Mouse (Mus musculus) MEL (cell line): ENCODE results near the gene Fam49a. TPM values are rescaled to one million over a fixed set of nuclear protein-coding genes. Genes with fewer than 3 reads are reported as not detected.

ENCODE experiments used
- DNase-seq: peaks from one replicate; pipeline ENCODE4 v3.0.0; 2011; ENCODE audit warnings: low read depth, low spot score
- H3K27ac ChIP-seq: 2 replicates; pipeline ENCODE4 v1.5.1; 2012; ENCODE audit warnings: low read depth, mild to moderate bottlenecking, control low read depth, low read length, moderate library complexity; ENCODE audit not compliant: control insufficient read depth
- H3K27me3 ChIP-seq, 2 experiments: fragments of 150-350 bp in 1 of 2; sonication (generic) in 1 of 2; 2 replicates each; pipeline ENCODE4 v1.6.1; 2012; ENCODE audit warnings: low read length in 2 of 2, mild to moderate bottlenecking in 2 of 2, improper control_type of control experiment in 1 of 2, moderate library complexity in 1 of 2; ENCODE audit not compliant: insufficient read depth in 2 of 2, control insufficient read depth in 1 of 2
- H3K36me3 ChIP-seq, 2 experiments: 2 replicates each; pipeline ENCODE4 v1.6.1; 2012 to 2014; ENCODE audit warnings: low read length in 2 of 2, improper control_type of control experiment in 1 of 2, inconsistent platforms in 1 of 2, mild to moderate bottlenecking in 1 of 2; ENCODE audit not compliant: insufficient read depth in 2 of 2, control insufficient read depth in 1 of 2
- H3K4me1 ChIP-seq, 2 experiments: fragments of 150-350 bp in 1 of 2; sonication (generic) in 1 of 2; 2 replicates each; pipeline ENCODE4 v1.6.1; 2012; ENCODE audit warnings: low read length in 2 of 2, improper control_type of control experiment in 1 of 2, mild to moderate bottlenecking in 1 of 2; ENCODE audit not compliant: insufficient read depth in 2 of 2, control insufficient read depth in 1 of 2
- H3K4me3 ChIP-seq, 2 experiments: fragments of 150-350 bp in 1 of 2; sonication (generic) in 1 of 2; 2 replicates each; pipeline ENCODE4 v1.5.1; 2012; ENCODE audit warnings: low read depth in 2 of 2, low read length in 2 of 2, mild to moderate bottlenecking in 2 of 2, moderate library complexity in 2 of 2, control low read depth in 1 of 2, improper control_type of control experiment in 1 of 2; ENCODE audit not compliant: control insufficient read depth in 1 of 2, insufficient read depth in 1 of 2
- H3K79me2 ChIP-seq: 2 replicates; pipeline ENCODE4 v1.6.1; 2012; ENCODE audit warnings: mild to moderate bottlenecking, low read length, moderate library complexity; ENCODE audit not compliant: control insufficient read depth, poor library complexity, insufficient read depth
- H3K9ac ChIP-seq: 2 replicates; pipeline ENCODE4 v1.6.1; 2012; ENCODE audit warnings: low read depth, mild to moderate bottlenecking, control low read depth, low read length, moderate library complexity; ENCODE audit not compliant: control insufficient read depth, poor library complexity, severe bottlenecking
- H3K9me3 ChIP-seq: fragments of 150-350 bp; sonication (generic); replicated peaks from 2 replicates; pipeline ENCODE4 v1.6.1; 2012; ENCODE audit warnings: mild to moderate bottlenecking, low read length, improper control_type of control experiment, moderate library complexity; ENCODE audit not compliant: insufficient read depth
- ELF1 ChIP-seq: IDR thresholded peaks from 2 replicates; pipeline ENCODE4 v1.6.1; 2014; ENCODE audit warnings: low read depth, mild to moderate bottlenecking, inconsistent platforms, low read length, improper control_type of control experiment, moderate library complexity
- ETS1 ChIP-seq: IDR thresholded peaks from 2 replicates; pipeline ENCODE4 v1.6.1; 2012; ENCODE audit warnings: low read depth, mild to moderate bottlenecking, inconsistent platforms, low read length, improper control_type of control experiment, moderate library complexity
- GATA1 ChIP-seq: IDR thresholded peaks from 2 replicates; pipeline ENCODE4 v1.6.1; 2011; ENCODE audit warnings: low read depth, low read length, improper control_type of control experiment
- HCFC1 ChIP-seq: IDR thresholded peaks from 2 replicates; pipeline ENCODE4 v1.6.1; 2012; ENCODE audit warnings: low read depth, mild to moderate bottlenecking, inconsistent platforms, low read length, improper control_type of control experiment, moderate library complexity
- MEF2A ChIP-seq: IDR thresholded peaks from 2 replicates; pipeline ENCODE4 v1.6.1; 2014; ENCODE audit warnings: low read depth, mild to moderate bottlenecking, inconsistent platforms, low read length, improper control_type of control experiment; ENCODE audit not compliant: poor library complexity, insufficient replicate concordance, severe bottlenecking; ENCODE audit errors: extremely low read depth
- NELFE ChIP-seq: IDR thresholded peaks from 2 replicates; pipeline ENCODE4 v1.6.1; 2011; ENCODE audit warnings: low read depth, low read length, improper control_type of control experiment
- TBP ChIP-seq: IDR thresholded peaks from 2 replicates; pipeline ENCODE4 v1.8.0; 2011; ENCODE audit warnings: low read depth, low read length, improper control_type of control experiment
- UBTF ChIP-seq: IDR thresholded peaks from 2 replicates; pipeline ENCODE4 v1.6.1; 2012; ENCODE audit warnings: low read depth, mild to moderate bottlenecking, inconsistent platforms, low read length, improper control_type of control experiment, moderate library complexity, borderline replicate concordance; ENCODE audit not compliant: insufficient read depth
- USF2 ChIP-seq, 2 experiments: IDR thresholded peaks; 2 replicates each; pipeline ENCODE4 v1.6.1; 2011 to 2012; ENCODE audit warnings: improper control_type of control experiment in 2 of 2, low read length in 2 of 2, borderline replicate concordance in 1 of 2, inconsistent platforms in 1 of 2, low read depth in 1 of 2, mild to moderate bottlenecking in 1 of 2; ENCODE audit not compliant: insufficient read depth in 1 of 2
- ZKSCAN1 ChIP-seq: IDR thresholded peaks from 2 replicates; pipeline ENCODE4 v1.6.1; 2012; ENCODE audit warnings: low read depth, mild to moderate bottlenecking, inconsistent platforms, low read length, improper control_type of control experiment, moderate library complexity
- polyA plus RNA-seq, 2 experiments: library from polyadenylated mRNA; stranded (reverse) in 1 of 2; unstranded in 1 of 2; fragments of >175 nt in 1 of 2; fragments of >200 nt in 1 of 2; gene quantifications; 2 replicates each; pipeline versions ENCODE4 v1.2.1 to v1.2.4; 2012; ENCODE audit warnings: low replicate concordance in 2 of 2, low read depth in 1 of 2; ENCODE audit not compliant: insufficient read length in 2 of 2, insufficient read depth in 1 of 2, missing spikeins in 1 of 2
- total RNA-seq: library from RNA; depleted of rRNA; stranded (reverse); fragments of 300-350 nt; gene quantifications from 2 replicates; pipeline ENCODE4 v1.2.3, GENCODE M21; 2012; rRNA removed

Fam49a gene
- total RNA-seq (0.42 and 0.65 TPM in 2 replicates), polyA plus RNA-seq (1 to 10 TPM in 1 of 2 experiments, not detected in 1; 1.3 TPM)

DNA sequence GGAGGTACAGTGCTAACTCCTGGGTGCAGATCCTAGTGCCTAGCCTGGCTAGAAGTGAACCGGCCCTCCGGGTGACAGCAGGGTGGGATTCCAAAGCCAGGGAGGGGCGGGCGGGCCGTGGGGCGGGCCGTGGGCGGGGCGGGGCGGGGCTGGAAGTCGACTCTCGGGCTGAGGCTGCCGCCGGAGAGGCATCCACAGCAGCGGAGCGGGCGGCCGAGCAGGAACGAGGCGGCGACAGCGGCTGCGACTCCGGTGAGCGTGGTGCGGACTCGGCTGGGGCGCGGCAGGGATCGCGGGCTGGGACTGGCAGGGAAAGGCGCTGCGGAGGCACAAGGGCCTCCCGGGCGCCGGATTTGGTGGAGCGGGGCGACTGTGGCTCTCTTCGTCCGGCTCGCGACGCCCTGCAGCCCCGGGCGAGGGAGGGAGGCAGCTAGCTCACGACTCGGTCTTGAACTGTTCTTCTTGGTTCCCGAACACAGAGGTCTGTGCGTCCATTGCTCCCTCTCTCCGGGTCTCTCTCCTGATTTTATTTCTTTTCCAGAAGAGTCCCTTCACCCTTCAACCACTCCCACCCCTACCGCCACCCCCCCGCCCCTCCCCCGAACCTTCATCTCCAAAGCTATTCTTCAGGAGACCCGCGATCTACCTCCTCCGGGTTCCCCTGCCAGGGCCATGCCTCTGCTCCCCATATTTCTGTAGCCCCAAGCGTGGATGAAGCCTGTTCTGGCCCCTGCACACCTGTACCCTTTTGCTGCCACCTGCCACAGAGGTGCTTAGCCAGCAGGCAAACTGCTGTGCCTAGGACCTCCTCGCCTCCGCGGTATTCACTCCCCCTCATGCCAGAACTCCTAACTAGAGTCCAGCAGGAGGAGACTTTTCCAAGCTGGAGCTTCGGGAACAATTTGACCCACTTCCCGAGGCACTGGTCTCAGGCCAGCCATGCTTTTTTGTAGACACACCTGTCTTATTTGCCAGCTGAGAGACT, at the start of gene Fam49a:
Gene Fam49a (plus strand): TSS at position 153 of the 985 bp plus-strand sequence.
- Histone ChIP-seq H3K27me3 (peaks cover 0 to 1% of the 10 kb centered on the region in 2 experiments; a peak in 1 of 4 replicates), H3K36me3 (peaks cover 0 to 7% of the 10 kb centered on the region in 2 experiments; a peak in 1 of 4 replicates), H3K27ac (no peak within 1 kb of the TSS), H3K9me3 (no peaks in the 10 kb centered on the region), H3K9ac (peak within 1 kb of the TSS; percentile 60), H3K79me2 (no peaks in the 10 kb centered on the region), H3K4me3 (peak within 1 kb of the TSS; percentile 56 to 67), H3K4me1 (peaks cover 2 to 22% of the 10 kb centered on the region in 2 experiments; a peak in 3 of 4 replicates)
- TF ChIP-seq NELFE (0 out of 2 replicates have a peak, but pooled peaks have one; percentile 17), UBTF (peak; percentile 76; the same call in 1 of the 2 replicates), GATA1 (no peak)
- peak; percentile 57 for DNase-seq

DNA sequence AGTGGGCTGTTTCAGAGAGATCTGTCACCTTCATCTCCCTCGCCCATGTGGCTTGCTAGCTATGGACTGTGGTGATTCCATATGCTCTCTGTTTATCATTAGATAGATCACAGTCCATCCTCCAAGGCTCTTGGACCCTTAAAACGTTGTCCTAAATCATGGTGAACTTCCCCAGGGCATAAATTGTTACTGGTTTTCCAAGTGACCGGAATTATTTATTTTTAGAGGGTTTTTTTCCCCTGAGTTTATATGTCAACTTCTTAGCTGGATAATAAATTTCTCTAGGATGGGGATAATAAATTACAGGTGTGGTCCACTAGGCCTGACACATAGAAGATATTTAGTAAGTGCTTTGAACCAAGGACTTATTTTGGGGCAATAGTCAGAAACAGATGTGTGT, 48.4 kb upstream of the Fam49a start:
- no peaks in the 10 kb centered on the region for H3K36me3 ChIP-seq
- TF ChIP-seq UBTF, result no peak
- no peak for TF ChIP-seq MEF2A
- TF ChIP-seq, all 39 proteins: peak for 0
- no peak for DNase-seq
- Histone ChIP-seq H3K9me3 (no peaks in the 10 kb centered on the region), H3K27ac (no peak overlapping the region), H3K4me1 (no peaks in the 10 kb centered on the region), H3K9ac (no peak overlapping the region), H3K4me3 (no peak overlapping the region), H3K79me2 (no peaks in the 10 kb centered on the region), H3K27me3 (peaks cover 0 to 3% of the 10 kb centered on the region in 2 experiments; a peak in 2 of 4 replicates)

DNA sequence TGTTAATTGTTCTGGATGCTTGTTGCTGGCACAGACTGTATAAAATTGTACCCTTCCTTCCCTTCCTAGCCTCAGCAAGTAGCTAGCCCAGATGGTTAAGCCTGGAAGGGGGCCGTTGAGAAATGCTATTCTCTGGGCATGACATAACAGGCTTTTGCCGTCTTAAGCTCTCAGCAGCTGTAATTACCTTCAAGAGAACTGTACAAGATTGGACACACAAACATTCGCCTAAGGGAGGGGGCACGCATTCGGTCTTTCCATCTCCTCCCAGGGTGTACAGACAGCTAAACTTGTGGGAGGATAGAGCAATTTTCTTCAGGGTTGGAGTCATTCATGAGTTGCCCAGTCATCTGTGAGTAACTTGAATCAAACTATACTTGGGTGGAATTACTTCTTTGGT, 43.0 kb upstream of the Fam49a start:
- H3K27me3 ChIP-seq, result no peaks in the 10 kb centered on the region
- H3K36me3 ChIP-seq, result no peaks in the 10 kb centered on the region
- TF ChIP-seq ELF1, result no peak
- no peak for TF ChIP-seq MEF2A
- TF ChIP-seq UBTF, result no peak
- no peak for TF ChIP-seq ETS1
- no peak for TF ChIP-seq USF2 (IDR thresholded peaks at IDR 0.05; ENCODE audit: borderline replicate concordance in 1 of 2, insufficient read depth in 1 of 2, low read depth in 1 of 2, low read length in 2 of 2)
- no peak for TF ChIP-seq HCFC1
- TF ChIP-seq ZKSCAN1, result no peak
- TF ChIP-seq TBP, result no peak
- H3K79me2 ChIP-seq, result no peaks in the 10 kb centered on the region
- no peak for DNase-seq
- H3K4me3 ChIP-seq, result no peak overlapping the region
- H3K9me3 ChIP-seq, result no peaks in the 10 kb centered on the region
- no peaks in the 10 kb centered on the region for H3K4me1 ChIP-seq
- H3K9ac ChIP-seq, result no peak overlapping the region
- H3K27ac ChIP-seq, result no peak overlapping the region
